Mouse (Mus musculus) liver, embryonic 15.5 days (tissue): Measurements from ENCODE around the gene Faap100. TPM values are rescaled to one million over a fixed set of nuclear protein-coding genes. Genes with fewer than 3 reads are reported as not detected.

Experiments used
- ATAC-seq: fragments of 200-750 bp; cut with Nextera tagmentation; 2 replicates; pipeline ENCODE4 v1.8.0; 2017; ENCODE audit warnings: moderate number of reproducible peaks, mild to moderate bottlenecking, moderate library complexity; ENCODE audit not compliant: insufficient read depth
- H3K27ac ChIP-seq: fragments of 300-500 bp; sonication (generic); replicated peaks from 2 replicates; pipeline ENCODE4 v1.5.1; 2015; ENCODE audit warnings: mild to moderate bottlenecking, inconsistent platforms
- H3K27me3 ChIP-seq: fragments of 300-500 bp; sonication (generic); 2 replicates; pipeline ENCODE4 v1.6.1; 2015; ENCODE audit warnings: mild to moderate bottlenecking, inconsistent platforms
- H3K36me3 ChIP-seq: fragments of 300-500 bp; sonication (generic); replicated peaks from 2 replicates; pipeline ENCODE4 v1.6.1; 2015; ENCODE audit warnings: moderate library complexity, mild to moderate bottlenecking, inconsistent platforms
- H3K4me1 ChIP-seq: fragments of 300-500 bp; sonication (generic); replicated peaks from 2 replicates; pipeline ENCODE4 v1.6.1; 2015; ENCODE audit warnings: inconsistent platforms
- H3K4me2 ChIP-seq: fragments of 300-500 bp; sonication (generic); 2 replicates; pipeline ENCODE4 v1.6.1; 2015; ENCODE audit warnings: moderate library complexity, mild to moderate bottlenecking, inconsistent platforms
- H3K4me3 ChIP-seq: fragments of 300-500 bp; sonication (generic); replicated peaks from 2 replicates; pipeline ENCODE4 v1.5.1; 2015; ENCODE audit warnings: mild to moderate bottlenecking, inconsistent platforms
- H3K9ac ChIP-seq: fragments of 300-500 bp; sonication (generic); 2 replicates; pipeline ENCODE4 v1.6.1; 2015; ENCODE audit warnings: moderate library complexity, mild to moderate bottlenecking, inconsistent platforms
- H3K9me3 ChIP-seq: fragments of 300-500 bp; sonication (generic); replicated peaks from 2 replicates; pipeline ENCODE4 v1.6.1; 2016; ENCODE audit warnings: inconsistent platforms
- WGBS: fragments of 180-500 bp; shearing (Covaris S2); methylation state at CpG from one replicate; pipeline ENCODE4 v1.1.7; 2015; ENCODE audit warnings: mixed read lengths; ENCODE audit not compliant: insufficient replicate concordance; 5-methylcytosine and 5-hydroxymethylcytosine counted together
- polyA plus RNA-seq: library from polyadenylated mRNA; unstranded; fragments of >200 nt; fragmentation: Nextera tagmentation; extraction: Ambion mirVana; gene quantifications from 2 replicates; pipeline ENCODE4 v1.2.1, GENCODE M21; 2015

Faap100 gene
- polyA plus RNA-seq, 1 experiment from 2014 or later, result 6.2 TPM

GRCm38 (mm10) chr11:120344310-120344920, 34.1 kb downstream of the Faap100 start:
- no peak overlapping the region for H3K4me3 ChIP-seq
- ATAC-seq, result no peak
- peaks cover 9% of the 10 kb centered on the region for H3K27me3 ChIP-seq
- H3K4me2 ChIP-seq, result no peak overlapping the region
- no peaks in the 10 kb centered on the region for H3K9me3 ChIP-seq
- H3K36me3 ChIP-seq, result peaks cover 17% of the 10 kb centered on the region
- H3K27ac ChIP-seq, result peak overlapping the region; percentile 41; the same call in 1 of the 2 replicates
- WGBS, result 60% methylated on average over 5 of the region's 5 CpGs
- H3K4me1 ChIP-seq, result peaks cover 37% of the 10 kb centered on the region
- no peak overlapping the region for H3K9ac ChIP-seq

GRCm38 (mm10) chr11:120343519-120344309, 34.9 kb downstream of the Faap100 start:
- no peaks in the 10 kb centered on the region for H3K9me3 ChIP-seq
- WGBS, result 64% methylated on average over 5 of the region's 5 CpGs
- no peak overlapping the region for H3K9ac ChIP-seq
- peaks cover 30% of the 10 kb centered on the region for H3K4me1 ChIP-seq
- peaks cover 17% of the 10 kb centered on the region for H3K36me3 ChIP-seq
- H3K4me2 ChIP-seq, result no peak overlapping the region
- no peak for ATAC-seq
- peaks cover 2% of the 10 kb centered on the region for H3K27me3 ChIP-seq
- peak overlapping the region; percentile 41; the same call in 1 of the 2 replicates for H3K27ac ChIP-seq
- H3K4me3 ChIP-seq, result no peak overlapping the region

- Histone ChIP-seq H3K4me1 (peaks cover 23% of the 10 kb centered on the region), H3K9me3 (no peaks in the 10 kb centered on the region), H3K4me2 (no peak overlapping the region), H3K27me3 (no peaks in the 10 kb centered on the region), H3K9ac (no peak overlapping the region), H3K4me3 (no peak overlapping the region), H3K36me3 (peaks cover 17% of the 10 kb centered on the region), H3K27ac (no peak overlapping the region)
- 75% methylated on average over 5 of the region's 5 CpGs for WGBS
- ATAC-seq, result no peak
Observed at GRCm38 (mm10) chr11:120342656-120343160, 35.9 kb downstream of the Faap100 start.

GRCm38 (mm10) chr11:120341661-120342060, 36.9 kb downstream of the Faap100 start:
- Histone ChIP-seq H3K27me3 (no peaks in the 10 kb centered on the region), H3K4me2 (no peak overlapping the region), H3K4me3 (no peak overlapping the region), H3K9ac (no peak overlapping the region), H3K36me3 (peaks cover 12% of the 10 kb centered on the region), H3K9me3 (no peaks in the 10 kb centered on the region), H3K27ac (no peak overlapping the region), H3K4me1 (peaks cover 18% of the 10 kb centered on the region)
- WGBS, result 85% methylated on average over 4 of the region's 4 CpGs
- no peak for ATAC-seq

GRCm38 (mm10) chr11:120339978-120340513, 38.5 kb downstream of the Faap100 start:
- Histone ChIP-seq H3K27me3 (no peaks in the 10 kb centered on the region), H3K4me3 (no peak overlapping the region), H3K4me2 (peak overlapping the region; percentile 44), H3K9me3 (no peaks in the 10 kb centered on the region), H3K4me1 (peaks cover 9% of the 10 kb centered on the region), H3K9ac (no peak overlapping the region), H3K36me3 (peaks cover 3% of the 10 kb centered on the region), H3K27ac (peak overlapping the region; percentile 74)
- peak; percentile 50 for ATAC-seq
- WGBS, result 34% methylated on average over 10 of the region's 10 CpGs

GRCm38 (mm10) chr11:120338786-120339185, 39.8 kb downstream of the Faap100 start:
- Histone ChIP-seq H3K27ac (no peak overlapping the region), H3K4me2 (no peak overlapping the region), H3K9ac (no peak overlapping the region), H3K4me3 (no peak overlapping the region), H3K9me3 (no peaks in the 10 kb centered on the region), H3K36me3 (no peaks in the 10 kb centered on the region), H3K4me1 (peaks cover 8% of the 10 kb centered on the region), H3K27me3 (no peaks in the 10 kb centered on the region)
- no peak for ATAC-seq
- WGBS, result 52% methylated on average over 3 of the region's 3 CpGs

- Histone ChIP-seq H3K4me1 (peaks cover 8% of the 10 kb centered on the region), H3K9ac (no peak overlapping the region), H3K27me3 (no peaks in the 10 kb centered on the region), H3K4me2 (no peak overlapping the region), H3K4me3 (no peak overlapping the region), H3K36me3 (no peaks in the 10 kb centered on the region), H3K9me3 (no peaks in the 10 kb centered on the region), H3K27ac (no peak overlapping the region)
- WGBS, result 31% methylated on average over 2 of the region's 2 CpGs
- no peak for ATAC-seq
Observed at GRCm38 (mm10) chr11:120337447-120337846, 41.1 kb downstream of the Faap100 start.

GRCm38 (mm10) chr11:120335431-120336021, 43.0 kb downstream of the Faap100 start:
- Histone ChIP-seq H3K4me2 (no peak overlapping the region), H3K27me3 (no peaks in the 10 kb centered on the region), H3K36me3 (no peaks in the 10 kb centered on the region), H3K4me1 (peaks cover 8% of the 10 kb centered on the region), H3K27ac (no peak overlapping the region), H3K9ac (no peak overlapping the region), H3K4me3 (no peak overlapping the region), H3K9me3 (no peaks in the 10 kb centered on the region)
- no peak for ATAC-seq
- WGBS, result 60% methylated on average over 6 of the region's 6 CpGs

GRCm38 (mm10) chr11:120320156-120320555, 58.4 kb downstream of the Faap100 start:
- 87% methylated on average over 10 of the region's 10 CpGs for WGBS
- Histone ChIP-seq H3K4me2 (no peak overlapping the region), H3K27me3 (no peaks in the 10 kb centered on the region), H3K9me3 (no peaks in the 10 kb centered on the region), H3K27ac (no peak overlapping the region), H3K4me1 (peaks cover 22% of the 10 kb centered on the region), H3K9ac (no peak overlapping the region), H3K4me3 (no peak overlapping the region), H3K36me3 (no peaks in the 10 kb centered on the region)
- no peak for ATAC-seq

GRCm38 (mm10) chr11:120319310-120319709, 59.3 kb downstream of the Faap100 start:
- H3K4me2 ChIP-seq, result no peak overlapping the region
- H3K27ac ChIP-seq, result no peak overlapping the region
- H3K36me3 ChIP-seq, result no peaks in the 10 kb centered on the region
- no peak overlapping the region for H3K9ac ChIP-seq
- WGBS, result 70% methylated on average over 5 of the region's 5 CpGs
- H3K27me3 ChIP-seq, result no peaks in the 10 kb centered on the region
- no peaks in the 10 kb centered on the region for H3K9me3 ChIP-seq
- no peak for ATAC-seq
- no peak overlapping the region for H3K4me3 ChIP-seq
- peaks cover 31% of the 10 kb centered on the region for H3K4me1 ChIP-seq
